ENCODE assay signal across 33 mouse cellular contexts in the genomic region with DNA sequence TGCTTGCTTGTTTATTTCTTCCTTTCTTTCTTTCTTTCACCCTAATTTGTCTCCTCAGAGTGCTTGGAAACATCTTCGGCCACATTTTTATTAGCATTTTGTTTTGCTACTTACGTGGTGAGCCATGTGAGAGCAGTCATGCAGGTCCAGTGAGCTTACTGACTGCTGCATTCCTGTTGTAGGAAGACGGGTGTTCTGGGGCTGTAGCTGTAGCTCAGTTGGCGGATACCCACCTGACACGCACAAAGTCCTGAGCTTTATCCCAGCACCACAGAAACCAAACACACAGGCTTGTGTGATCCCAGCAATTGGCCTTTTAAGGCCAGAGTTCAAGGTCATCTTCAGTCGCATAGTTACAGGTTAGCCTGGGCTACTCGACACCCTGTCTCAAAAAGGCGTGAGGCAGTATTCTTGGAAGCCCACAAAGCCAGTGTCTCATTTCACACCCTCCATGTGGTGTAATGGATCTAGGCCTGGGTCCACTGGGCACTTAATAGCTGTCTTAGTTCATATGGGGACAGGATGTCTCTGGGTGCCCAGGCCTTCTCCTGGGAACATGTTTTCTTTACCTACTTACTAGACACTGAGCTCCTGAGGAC. TPM values are rescaled to one million over a fixed set of nuclear protein-coding genes. Genes with fewer than 3 reads are reported as not detected.
DNase-seq lines count a peak whose midpoint lies in the region; ATAC-seq and TF ChIP-seq lines count a peak whose summit lies in the region.
"Had no signal": no experiment of that assay in that cellular context is flagged by ENCODE, and none has a peak within 500 bp of the region (broad histone marks: within the 10 kb centered on the region; RNA-seq: fewer than 3 reads in every experiment).

No protein-coding gene starts in this region.

- H3K4me3 ChIP-seq in kidney, adult 2 months (ENCODE audit: insufficient read depth, low read depth, low read length) = no peak overlapping the region
- H3K4me3 ChIP-seq in kidney, embryonic 15.5 days (replicated peaks) = no peak overlapping the region
- no peak overlapping the region for H3K4me3 ChIP-seq in liver, embryonic 15.5 days (replicated peaks)
- H3K4me3 ChIP-seq in liver, embryonic 11.5 days (ENCODE audit: low read depth, low read length) = no peak overlapping the region
- H3K4me3 ChIP-seq: heart, embryonic 12.5 days; hindbrain, embryonic 15.5 days; left cerebral cortex, adult 2 months; limb, embryonic 12.5 days; lung, embryonic 15.5 days; midbrain, embryonic 10.5 days; myocyte; neural tube, embryonic 12.5 days had no signal

- peak; percentile 49 for DNase-seq in gastrocnemius, adult 18-20 months (ENCODE audit: low spot score)
- DNase-seq in gastrocnemius, postnatal 10 days = no peak
- peak; percentile 21 for DNase-seq in kidney, adult 2 months
- DNase-seq in liver, embryonic 11.5 days (ENCODE audit: low spot score) = no peak
- no peak for DNase-seq in T-cell, adult 2 months (ENCODE audit: low spot score)
- DNase-seq: adrenal gland, adult 2 months; adrenal gland, postnatal 36 days; cerebellum, adult 18-20 months; cerebellum, postnatal 14 days; heart, adult 18-20 months; heart, postnatal 4 days; kidney, adult 11 months; kidney, postnatal 14 days; right cerebral cortex, adult 18-20 months; thymus, adult 18-20 months; thymus, postnatal 25 days had no signal

- no peak for TF ChIP-seq CTCF in kidney, adult 2 months (conservative IDR thresholded peaks at IDR 0.05; ENCODE audit: insufficient read depth, insufficient read length, low read depth, low read length)

- TF ChIP-seq POLR2A in kidney, adult 2 months (IDR thresholded peaks at IDR 0.05; ENCODE audit: low read depth, low read length) = no peak

- H3K4me1 ChIP-seq in kidney, adult 2 months (ENCODE audit: control insufficient read depth, insufficient read depth, low read length) = peaks cover 4% of the 10 kb centered on the region
- H3K4me1 ChIP-seq in kidney, embryonic 15.5 days = no peaks in the 10 kb centered on the region; the same call in 1 of the 2 replicates
- peaks cover 49% of the 10 kb centered on the region for H3K4me1 ChIP-seq in liver, embryonic 15.5 days (replicated peaks)
- peaks cover 16% of the 10 kb centered on the region for H3K4me1 ChIP-seq in liver, embryonic 11.5 days (replicated peaks; ENCODE audit: control insufficient read depth, insufficient read depth, low read length)
- H3K4me1 ChIP-seq: hindbrain, embryonic 15.5 days; limb, embryonic 12.5 days; midbrain, embryonic 10.5 days; neural tube, embryonic 12.5 days had no signal

- H3K27ac ChIP-seq in kidney, adult 2 months (ENCODE audit: insufficient read depth, low read depth, low read length) = peak overlapping the region; percentile 69
- no peak overlapping the region for H3K27ac ChIP-seq in kidney, embryonic 15.5 days
- 0 out of 2 replicates have a peak overlapping the region, but pooled peaks have one; percentile 8 for H3K27ac ChIP-seq in liver, embryonic 15.5 days (replicated peaks)
- H3K27ac ChIP-seq in liver, embryonic 11.5 days (ENCODE audit: low read depth, low read length) = no peak overlapping the region
- H3K27ac ChIP-seq: hindbrain, embryonic 15.5 days; left cerebral cortex, adult 2 months; limb, embryonic 12.5 days; liver, embryonic 14.5 days; lung, embryonic 15.5 days; midbrain, embryonic 10.5 days; neural tube, embryonic 12.5 days; stomach, postnatal 0 days had no signal

- no peaks in the 10 kb centered on the region for H3K27me3 ChIP-seq in kidney, adult 2 months (replicated peaks; ENCODE audit: control insufficient read depth, insufficient read depth, low read length)
- no peaks in the 10 kb centered on the region for H3K27me3 ChIP-seq in kidney, embryonic 15.5 days
- H3K27me3 ChIP-seq in liver, embryonic 15.5 days = no peaks in the 10 kb centered on the region
- no peaks in the 10 kb centered on the region for H3K27me3 ChIP-seq in liver, embryonic 11.5 days (replicated peaks; ENCODE audit: control insufficient read depth, insufficient read depth, low read length)
- H3K27me3 ChIP-seq: heart, embryonic 12.5 days; hindbrain, embryonic 15.5 days; limb, embryonic 12.5 days; lung, embryonic 15.5 days; neural tube, embryonic 12.5 days had no signal

- no peaks in the 10 kb centered on the region for H3K9me3 ChIP-seq in kidney, embryonic 15.5 days (replicated peaks)
- no peaks in the 10 kb centered on the region for H3K9me3 ChIP-seq in liver, embryonic 15.5 days (replicated peaks)
- no peaks in the 10 kb centered on the region for H3K9me3 ChIP-seq in liver, embryonic 11.5 days (ENCODE audit: control insufficient read depth, low read length)
- H3K9me3 ChIP-seq: G1E; heart, embryonic 12.5 days; hindbrain, embryonic 15.5 days; limb, embryonic 12.5 days; lung, embryonic 15.5 days; midbrain, embryonic 10.5 days; neural tube, embryonic 12.5 days had no signal

- H3K9ac ChIP-seq in kidney, embryonic 15.5 days = no peak overlapping the region
- H3K9ac ChIP-seq in liver, embryonic 15.5 days = no peak overlapping the region
- H3K9ac ChIP-seq in liver, embryonic 11.5 days (ENCODE audit: low read depth, low read length) = no peak overlapping the region
- H3K9ac ChIP-seq: heart, embryonic 12.5 days; hindbrain, embryonic 15.5 days; limb, embryonic 12.5 days; liver, embryonic 14.5 days; lung, embryonic 15.5 days; neural tube, embryonic 12.5 days had no signal

- WGBS in kidney, adult 2 months = 49% methylated on average over 8 of the region's 8 CpGs
- WGBS in kidney, embryonic 15.5 days = 66% methylated on average over 8 of the region's 8 CpGs
- WGBS in liver, embryonic 15.5 days (ENCODE audit: insufficient replicate concordance) = 85% methylated on average over 8 of the region's 8 CpGs
- WGBS in liver, embryonic 11.5 days = 91% methylated on average over 8 of the region's 8 CpGs

- no peak overlapping the region for H3K4me2 ChIP-seq in kidney, embryonic 15.5 days
- no peak overlapping the region for H3K4me2 ChIP-seq in liver, embryonic 15.5 days
- no peak overlapping the region for H3K4me2 ChIP-seq in liver, embryonic 11.5 days
- H3K4me2 ChIP-seq: heart, embryonic 12.5 days; hindbrain, embryonic 15.5 days; limb, embryonic 12.5 days; lung, embryonic 15.5 days; neural tube, embryonic 12.5 days had no signal

- no peak for ATAC-seq in kidney, embryonic 15.5 days (replicated peaks; ENCODE audit: low FRiP score)
- ATAC-seq in liver, embryonic 15.5 days (ENCODE audit: insufficient read depth) = no peak
- ATAC-seq in liver, embryonic 11.5 days (replicated peaks; ENCODE audit: low FRiP score) = no peak
- ATAC-seq: activated CD4-positive, CD25-positive, alpha-beta regulatory T cell, adult 4 months; forebrain, embryonic 14.5 days; inflammation-experienced regulatory T-cells, adult 6 months had no signal

- no peaks in the 10 kb centered on the region for H3K36me3 ChIP-seq in kidney, adult 2 months (ENCODE audit: control insufficient read depth, insufficient read depth, low read length)
- peaks cover 51% of the 10 kb centered on the region for H3K36me3 ChIP-seq in kidney, embryonic 15.5 days
- peaks cover 57% of the 10 kb centered on the region for H3K36me3 ChIP-seq in liver, embryonic 15.5 days (replicated peaks)
- peaks cover 20% of the 10 kb centered on the region for H3K36me3 ChIP-seq in liver, embryonic 11.5 days (ENCODE audit: control insufficient read depth, insufficient read depth, low read length)

RNA-seq across cellular contexts. Expression of a gene that starts 22.1 kb away (rescaled TPM):
- total RNA-seq in gastrocnemius, adult 18-20 months (2021) = 10 to 100 TPM; 55.5 to 66.5 TPM
- 10 to 100 TPM; 81.0 to 95.2 TPM for total RNA-seq in gastrocnemius, postnatal 10 days (2021)
- polyA plus RNA-seq in kidney, adult 2 months (2012; rRNA removed) = 47.7 and 54.6 TPM in 2 replicates
- 44.1 and 50.2 TPM in 2 replicates for polyA plus RNA-seq in kidney, embryonic 15.5 days (2015; fragmentation: Nextera tagmentation; extraction: Ambion mirVana)
- polyA plus RNA-seq in liver, embryonic 15.5 days (2015; fragmentation: Nextera tagmentation; extraction: Ambion mirVana) = 18.2 and 23.1 TPM in 2 replicates
- polyA plus RNA-seq in liver, embryonic 11.5 days (2014; fragmentation: Nextera tagmentation; extraction: Ambion mirVana) = 54.9 TPM in 2 replicates

RNA-seq across cellular contexts. Expression of a gene that starts 23.8 kb away (rescaled TPM):
- 10 to 100 TPM; 45.7 to 46.6 TPM for total RNA-seq in gastrocnemius, adult 18-20 months (2021)
- 10 to 100 TPM; 45.1 to 49.1 TPM for total RNA-seq in gastrocnemius, postnatal 10 days (2021)
- 33.6 and 34.0 TPM in 2 replicates for polyA plus RNA-seq in kidney, adult 2 months (2012; rRNA removed)
- polyA plus RNA-seq in kidney, embryonic 15.5 days (2015; fragmentation: Nextera tagmentation; extraction: Ambion mirVana) = 28.4 and 28.6 TPM in 2 replicates
- polyA plus RNA-seq in liver, embryonic 15.5 days (2015; fragmentation: Nextera tagmentation; extraction: Ambion mirVana) = 18.4 and 18.9 TPM in 2 replicates
- polyA plus RNA-seq in liver, embryonic 11.5 days (2014; fragmentation: Nextera tagmentation; extraction: Ambion mirVana) = 35.2 and 41.5 TPM in 2 replicates

RNA-seq across cellular contexts. Expression of a gene that starts 23.9 kb away (rescaled TPM):
- total RNA-seq in gastrocnemius, adult 18-20 months (2021) = 1 to 10 TPM; 5.3 to 5.6 TPM
- 1 to 10 TPM; 4.5 to 5.6 TPM for total RNA-seq in gastrocnemius, postnatal 10 days (2021)
- polyA plus RNA-seq in kidney, adult 2 months (2012; rRNA removed) = 39.9 and 44.9 TPM in 2 replicates
- polyA plus RNA-seq in kidney, embryonic 15.5 days (2015; fragmentation: Nextera tagmentation; extraction: Ambion mirVana) = 29.7 and 32.7 TPM in 2 replicates
- polyA plus RNA-seq in liver, embryonic 15.5 days (2015; fragmentation: Nextera tagmentation; extraction: Ambion mirVana) = 10.9 and 12.7 TPM in 2 replicates
- 15.5 and 16.5 TPM in 2 replicates for polyA plus RNA-seq in liver, embryonic 11.5 days (2014; fragmentation: Nextera tagmentation; extraction: Ambion mirVana)

RNA-seq across cellular contexts. Expression of a gene that starts 42.8 kb away (rescaled TPM):
- under 1 TPM; 0.30 to 0.50 TPM for total RNA-seq in gastrocnemius, adult 18-20 months (2021)
- 1 to 10 TPM; 1.4 to 2.5 TPM for total RNA-seq in gastrocnemius, postnatal 10 days (2021)
- 1.2 and 2.6 TPM in 2 replicates for polyA plus RNA-seq in kidney, adult 2 months (2012; rRNA removed)
- 2.9 and 5.2 TPM in 2 replicates for polyA plus RNA-seq in kidney, embryonic 15.5 days (2015; fragmentation: Nextera tagmentation; extraction: Ambion mirVana)
- polyA plus RNA-seq in liver, embryonic 15.5 days (2015; fragmentation: Nextera tagmentation; extraction: Ambion mirVana) = 9.5 and 10.5 TPM in 2 replicates
- polyA plus RNA-seq in liver, embryonic 11.5 days (2014; fragmentation: Nextera tagmentation; extraction: Ambion mirVana) = 3.7 and 4.3 TPM in 2 replicates
- total RNA-seq: layer of hippocampus, adult 18-20 months had no signal

RNA-seq across cellular contexts. Expression of a gene that starts 47.2 kb away (rescaled TPM):
- 10 to 100 TPM; 38.6 to 42.1 TPM for total RNA-seq in gastrocnemius, adult 18-20 months (2021)
- 10 to 100 TPM; 52.4 to 58.3 TPM for total RNA-seq in gastrocnemius, postnatal 10 days (2021)
- polyA plus RNA-seq in kidney, adult 2 months (2012; rRNA removed) = 24.9 and 26.9 TPM in 2 replicates
- 91.0 and 101 TPM in 2 replicates for polyA plus RNA-seq in kidney, embryonic 15.5 days (2015; fragmentation: Nextera tagmentation; extraction: Ambion mirVana)
- polyA plus RNA-seq in liver, embryonic 15.5 days (2015; fragmentation: Nextera tagmentation; extraction: Ambion mirVana) = 22.5 and 24.5 TPM in 2 replicates
- polyA plus RNA-seq in liver, embryonic 11.5 days (2014; fragmentation: Nextera tagmentation; extraction: Ambion mirVana) = 86.1 and 86.6 TPM in 2 replicates

Comparison
In these comparisons a context has a peak if more than half of its experiments do, and no peak if none do; other contexts are left out.
1. DNase-seq: peak in gastrocnemius, adult 18-20 months (single experiment) and kidney, adult 2 months (single experiment); none in gastrocnemius, postnatal 10 days (single experiment), liver, embryonic 11.5 days (single experiment) and T-cell, adult 2 months (single experiment).
2. H3K27ac ChIP-seq: peak in kidney, adult 2 months (single experiment) and liver, embryonic 15.5 days (single experiment); none in kidney, embryonic 15.5 days (single experiment) and liver, embryonic 11.5 days (single experiment).